In the genomic region with DNA sequence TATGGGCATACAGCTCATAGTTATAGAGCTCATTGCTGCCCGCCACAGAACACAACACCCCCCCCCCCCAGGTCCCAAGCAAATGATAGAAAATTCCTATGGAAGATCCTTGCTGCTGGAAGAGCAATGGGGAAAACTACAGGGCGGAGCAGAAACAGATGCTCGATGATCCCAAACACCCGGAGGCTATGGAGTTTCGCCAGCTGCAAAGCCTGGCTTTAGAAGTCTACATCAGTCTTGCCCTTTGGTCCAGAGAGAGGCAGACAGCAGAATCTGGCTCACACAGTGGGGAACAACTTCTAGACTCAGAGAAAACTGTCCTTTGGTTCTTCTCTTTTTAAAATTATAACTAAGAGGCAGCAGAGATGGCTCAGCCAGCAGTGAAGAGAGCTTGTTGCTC, we compare ENCODE assay signal across 19 mouse cellular contexts. TPM values are rescaled to one million over a fixed set of nuclear protein-coding genes. Genes with fewer than 3 reads are reported as not detected.
DNase-seq lines count a peak whose midpoint lies in the region; ATAC-seq and TF ChIP-seq lines count a peak whose summit lies in the region.
"Had no signal": no experiment of that assay in that cellular context is flagged by ENCODE, and none has a peak within 500 bp of the region (broad histone marks: within the 10 kb centered on the region; RNA-seq: fewer than 3 reads in every experiment).

No protein-coding gene starts in this region.

- no peak overlapping the region for H3K4me3 ChIP-seq in kidney, postnatal 0 days (replicated peaks; ENCODE audit: low read depth, low read length)
- no peak overlapping the region for H3K4me3 ChIP-seq in stomach, embryonic 16.5 days (replicated peaks; ENCODE audit: low read length)
- H3K4me3 ChIP-seq in hindbrain, embryonic 14.5 days (replicated peaks; ENCODE audit: low read length) = no peak overlapping the region
- H3K4me3 ChIP-seq: forebrain, embryonic 15.5 days; heart, embryonic 10.5 days; hindbrain, embryonic 10.5 days; liver, embryonic 15.5 days; midbrain, embryonic 12.5 days had no signal

- no peaks in the 10 kb centered on the region for H3K9me3 ChIP-seq in kidney, postnatal 0 days (replicated peaks; ENCODE audit: low read length)
- H3K9me3 ChIP-seq in stomach, embryonic 16.5 days (replicated peaks; ENCODE audit: control insufficient read depth, low read length) = no peaks in the 10 kb centered on the region
- H3K9me3 ChIP-seq in hindbrain, embryonic 14.5 days (ENCODE audit: control insufficient read depth, low read length) = no peaks in the 10 kb centered on the region
- H3K9me3 ChIP-seq: forebrain, embryonic 15.5 days; heart, embryonic 10.5 days; hindbrain, embryonic 10.5 days; liver, embryonic 15.5 days; midbrain, embryonic 12.5 days had no signal

- no peaks in the 10 kb centered on the region for H3K36me3 ChIP-seq in kidney, postnatal 0 days (ENCODE audit: insufficient read depth, low read length)
- no peaks in the 10 kb centered on the region for H3K36me3 ChIP-seq in stomach, embryonic 16.5 days (ENCODE audit: control insufficient read depth, insufficient read depth, low read length)
- H3K36me3 ChIP-seq in hindbrain, embryonic 14.5 days (replicated peaks; ENCODE audit: control insufficient read depth, insufficient read depth) = no peaks in the 10 kb centered on the region
- H3K36me3 ChIP-seq: forebrain, embryonic 15.5 days; heart, embryonic 10.5 days; hindbrain, embryonic 10.5 days; midbrain, embryonic 12.5 days had no signal

- no peak overlapping the region for H3K9ac ChIP-seq in kidney, postnatal 0 days (ENCODE audit: low read depth, low read length)
- no peak overlapping the region for H3K9ac ChIP-seq in stomach, embryonic 16.5 days (ENCODE audit: low read length)
- H3K9ac ChIP-seq in hindbrain, embryonic 14.5 days = no peak overlapping the region
- H3K9ac ChIP-seq: forebrain, embryonic 15.5 days; liver, embryonic 15.5 days; midbrain, embryonic 12.5 days had no signal

- intact Hi-C loops in heart, postnatal 10 days (cut with DNase I) = no loop called here
- intact Hi-C loops in heart, postnatal 36 days (cut with DNase I) = loop anchor here (10.0 kb wide), 1 partner anchor 339 kb away; no protein-coding TSS in a partner anchor

- DNase-seq in heart, postnatal 10 days = peak; percentile 55 to 58
- DNase-seq in heart, postnatal 36 days = no peak
- DNase-seq in lung, postnatal 10 days = peak; percentile 48
- DNase-seq in lung, postnatal 36 days = no peak
- DNase-seq in kidney, postnatal 0 days (ENCODE audit: low spot score) = peak; percentile 19
- no peak for DNase-seq in B cell, adult 2 months
- no peak for DNase-seq in hindbrain, embryonic 14.5 days (ENCODE audit: low spot score)
- DNase-seq: adrenal gland, adult 8-10 months; cerebellum, adult 11-12 months; layer of hippocampus, postnatal 36 days; left cerebral cortex, postnatal 4 days; retina, postnatal 1 day; thymus, postnatal 4 days had no signal

- H3K4me2 ChIP-seq in kidney, postnatal 0 days (ENCODE audit: low read length) = no peak overlapping the region
- H3K4me2 ChIP-seq in stomach, embryonic 16.5 days (ENCODE audit: low read depth, low read length) = no peak overlapping the region
- H3K4me2 ChIP-seq in hindbrain, embryonic 14.5 days (replicated peaks) = no peak overlapping the region
- H3K4me2 ChIP-seq: forebrain, embryonic 15.5 days; liver, embryonic 15.5 days; midbrain, embryonic 12.5 days had no signal

- 0 out of 2 replicates have a peak, but pooled peaks cover 3% of the 10 kb centered on the region for H3K27me3 ChIP-seq in kidney, postnatal 0 days (ENCODE audit: insufficient read depth, low read length)
- peaks cover 14% of the 10 kb centered on the region; the same call in 1 of the 2 replicates for H3K27me3 ChIP-seq in stomach, embryonic 16.5 days (ENCODE audit: control insufficient read depth, insufficient read depth, low read length)
- H3K27me3 ChIP-seq in hindbrain, embryonic 14.5 days (ENCODE audit: control insufficient read depth, insufficient read depth, low read length) = peaks cover 21% of the 10 kb centered on the region

- ATAC-seq in kidney, postnatal 0 days (replicated peaks; ENCODE audit: low FRiP score, low read depth) = no peak
- no peak for ATAC-seq in stomach, embryonic 16.5 days (ENCODE audit: insufficient read depth, low FRiP score)
- ATAC-seq in hindbrain, embryonic 14.5 days (ENCODE audit: low FRiP score) = no peak
- ATAC-seq: forebrain, embryonic 15.5 days had no signal

- H3K4me1 ChIP-seq in kidney, postnatal 0 days (replicated peaks; ENCODE audit: insufficient read depth, low read length) = peaks cover 9% of the 10 kb centered on the region
- H3K4me1 ChIP-seq in stomach, embryonic 16.5 days (ENCODE audit: control insufficient read depth, insufficient read depth, low read length) = peaks cover 35% of the 10 kb centered on the region
- no peaks in the 10 kb centered on the region; the same call in 1 of the 2 replicates for H3K4me1 ChIP-seq in hindbrain, embryonic 14.5 days (replicated peaks; ENCODE audit: control insufficient read depth, insufficient read depth, low read length)
- H3K4me1 ChIP-seq: liver, embryonic 15.5 days had no signal

- TF ChIP-seq CTCF in kidney, postnatal 0 days (IDR thresholded peaks at IDR 0.05; ENCODE audit: low read depth) = no peak

- no peak overlapping the region for H3K27ac ChIP-seq in kidney, postnatal 0 days
- H3K27ac ChIP-seq in stomach, embryonic 16.5 days (ENCODE audit: low read length) = peak overlapping the region; percentile 56
- H3K27ac ChIP-seq in hindbrain, embryonic 14.5 days = no peak overlapping the region
- H3K27ac ChIP-seq: forebrain, embryonic 15.5 days; heart, embryonic 10.5 days; hindbrain, embryonic 10.5 days; liver, embryonic 15.5 days; midbrain, embryonic 12.5 days had no signal

- 50% methylated on average over 5 of the region's 5 CpGs for WGBS in kidney, postnatal 0 days
- 63% methylated on average over 5 of the region's 5 CpGs for whole genome bisulfite sequencing in stomach, embryonic 16.5 days
- WGBS in hindbrain, embryonic 14.5 days = 84% methylated on average over 5 of the region's 5 CpGs

RNA-seq across cellular contexts. Expression of a gene that starts 27.9 kb away (rescaled TPM):
- total RNA-seq in heart, postnatal 10 days (2021) = 10 to 100 TPM; 28.6 to 34.3 TPM
- 10 to 100 TPM; 16.3 to 17.6 TPM for total RNA-seq in heart, postnatal 36 days (2021)
- polyA plus RNA-seq in kidney, postnatal 0 days (2015; fragmentation: Nextera tagmentation; extraction: Ambion mirVana) = 15.9 and 16.6 TPM in 2 replicates
- 19.1 and 22.0 TPM in 2 replicates for polyA plus RNA-seq in stomach, embryonic 16.5 days (2015; fragmentation: Nextera tagmentation; extraction: Ambion mirVana)
- 3.9 and 5.4 TPM in 2 replicates for polyA plus RNA-seq in hindbrain, embryonic 14.5 days (2014; fragmentation: Nextera tagmentation; extraction: Ambion mirVana)

Comparison
In these comparisons a context has a peak if more than half of its experiments do, and no peak if none do; other contexts are left out.
1. DNase-seq: peak in heart, postnatal 10 days (2 of 2), lung, postnatal 10 days (single experiment) and kidney, postnatal 0 days (single experiment); none in heart, postnatal 36 days (0 of 2), lung, postnatal 36 days (single experiment), B cell, adult 2 months (0 of 2) and hindbrain, embryonic 14.5 days (single experiment).